Mouse (Mus musculus) hindbrain, embryonic 15.5 days (tissue): Measurements from ENCODE around the gene Bri3. TPM values are rescaled to one million over a fixed set of nuclear protein-coding genes. Genes with fewer than 3 reads are reported as not detected.
A peak's percentile ranks its signal among the peaks of the same experiment; 100 is the strongest.

Experiments used
- ATAC-seq: fragments of 200-750 bp; cut with Nextera tagmentation; 2 replicates; pipeline ENCODE4 v1.8.0; 2017; ENCODE audit warnings: low read depth, moderate number of reproducible peaks, moderate TSS enrichment; ENCODE audit not compliant: low FRiP score
- H3K27ac ChIP-seq: fragments of 300-500 bp; sonication (generic); replicated peaks from 2 replicates; pipeline ENCODE4 v1.5.1; 2015; ENCODE audit warnings: mild to moderate bottlenecking, inconsistent platforms
- H3K27me3 ChIP-seq: fragments of 300-500 bp; sonication (generic); 2 replicates; pipeline ENCODE4 v1.6.1; 2015; ENCODE audit warnings: control low read depth, inconsistent platforms
- H3K36me3 ChIP-seq: fragments of 300-500 bp; sonication (generic); 2 replicates; pipeline ENCODE4 v1.6.1; 2015; ENCODE audit warnings: control low read depth, inconsistent platforms
- H3K4me1 ChIP-seq: fragments of 300-500 bp; sonication (generic); replicated peaks from 2 replicates; pipeline ENCODE4 v1.6.1; 2015; ENCODE audit warnings: control low read depth, inconsistent platforms
- H3K4me2 ChIP-seq: fragments of 300-500 bp; sonication (generic); 2 replicates; pipeline ENCODE4 v1.6.1; 2015; ENCODE audit warnings: moderate library complexity, mild to moderate bottlenecking, inconsistent platforms
- H3K4me3 ChIP-seq: fragments of 300-500 bp; sonication (generic); 2 replicates; pipeline ENCODE4 v1.5.1; 2015; ENCODE audit warnings: mild to moderate bottlenecking, inconsistent platforms
- H3K9ac ChIP-seq: fragments of 300-500 bp; sonication (generic); 2 replicates; pipeline ENCODE4 v1.6.1; 2015; ENCODE audit warnings: inconsistent platforms
- H3K9me3 ChIP-seq: fragments of 300-500 bp; sonication (generic); 2 replicates; pipeline ENCODE4 v1.6.1; 2016; ENCODE audit warnings: control low read depth, inconsistent platforms
- WGBS: fragments of 180-500 bp; shearing (Covaris S2); methylation state at CpG from one replicate; pipeline ENCODE4 v1.1.7; 2015; 5-methylcytosine and 5-hydroxymethylcytosine counted together
- polyA plus RNA-seq: library from polyadenylated mRNA; unstranded; fragments of >200 nt; fragmentation: Nextera tagmentation; extraction: Ambion mirVana; gene quantifications from 2 replicates; pipeline ENCODE4 v1.2.1, GENCODE M21; 2015

Gene Bri3
- polyA plus RNA-seq, 1 experiment from 2014 or later: 105 TPM

DNA sequence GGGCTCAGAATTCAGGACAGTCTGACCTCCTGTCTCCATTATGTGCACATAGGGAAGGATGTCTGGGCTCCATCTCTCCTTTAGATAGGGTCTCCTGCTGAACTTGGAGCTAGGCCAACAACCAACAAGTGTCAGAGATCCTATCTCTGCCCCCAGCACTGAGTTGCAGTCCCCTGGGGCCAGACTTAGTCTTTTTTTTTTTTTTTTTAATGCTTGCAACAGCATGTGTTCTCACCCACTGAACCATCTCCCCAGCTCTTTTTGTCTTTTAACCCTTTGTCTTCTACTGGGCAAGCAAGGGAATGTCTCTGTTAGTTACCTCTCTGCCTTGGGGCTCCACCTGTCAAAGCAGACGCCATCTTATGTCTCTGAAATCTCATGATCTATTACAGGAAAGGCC, 5.3 kb upstream of the Bri3 start:
- Histone ChIP-seq H3K27ac (no peak overlapping the region), H3K9me3 (no peaks in the 10 kb centered on the region), H3K27me3 (no peaks in the 10 kb centered on the region), H3K36me3 (no peaks in the 10 kb centered on the region), H3K4me2 (no peak overlapping the region), H3K9ac (no peak overlapping the region), H3K4me1 (no peaks in the 10 kb centered on the region), H3K4me3 (no peak overlapping the region)
- WGBS: 81% methylated on average over 1 of the region's 1 CpGs
- no peak for ATAC-seq

DNA sequence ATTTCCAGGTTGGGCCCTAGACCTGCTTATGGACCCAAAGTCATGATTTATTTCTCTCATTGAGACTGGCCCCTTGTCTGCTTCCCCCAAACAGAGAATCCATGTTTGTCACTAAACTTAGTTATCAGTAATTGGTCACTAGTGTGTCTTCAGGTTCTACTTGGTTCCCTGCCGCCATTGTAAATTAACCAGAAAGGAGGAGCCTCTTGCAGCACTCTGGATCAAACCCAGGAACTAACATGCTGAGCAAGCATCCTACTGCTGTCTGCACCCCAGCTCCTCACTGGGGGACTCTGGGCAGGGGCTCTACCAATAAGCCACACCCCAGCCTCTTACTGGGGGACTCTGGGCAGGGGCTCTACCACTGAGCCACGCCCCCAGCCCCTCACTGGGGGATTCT, 1.4 kb downstream of the Bri3 start:
- H3K4me3 ChIP-seq: no peak overlapping the region
- WGBS: 85% methylated on average over 2 of the region's 2 CpGs
- no peaks in the 10 kb centered on the region for H3K9me3 ChIP-seq
- H3K27ac ChIP-seq: no peak overlapping the region
- no peaks in the 10 kb centered on the region for H3K4me1 ChIP-seq
- H3K36me3 ChIP-seq: no peaks in the 10 kb centered on the region
- ATAC-seq: no peak
- H3K27me3 ChIP-seq: no peaks in the 10 kb centered on the region
- H3K4me2 ChIP-seq: no peak overlapping the region
- no peak overlapping the region for H3K9ac ChIP-seq

DNA sequence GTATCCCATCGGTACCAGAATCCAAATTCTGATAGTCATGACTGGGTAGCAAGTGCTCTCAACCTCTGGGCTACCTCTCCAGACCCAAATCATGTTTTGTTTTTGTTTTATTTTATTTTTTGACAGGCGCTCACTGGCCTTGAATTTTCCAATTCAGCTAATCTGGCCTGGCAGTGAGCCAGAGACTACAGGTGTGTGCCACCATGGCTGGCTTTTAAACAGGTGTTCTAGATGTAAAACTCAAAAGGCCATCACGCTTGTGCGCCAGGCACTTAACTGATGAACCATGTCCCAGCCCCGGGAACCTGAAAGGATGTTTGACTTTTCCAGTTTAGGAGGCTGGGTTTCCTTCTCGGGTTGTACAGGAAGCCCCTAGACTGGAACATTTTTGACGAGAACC, 2.4 kb downstream of the Bri3 start:
- no peak overlapping the region for H3K9ac ChIP-seq
- no peaks in the 10 kb centered on the region for H3K27me3 ChIP-seq
- no peaks in the 10 kb centered on the region for H3K36me3 ChIP-seq
- 82% methylated on average over 7 of the region's 7 CpGs for WGBS
- H3K4me3 ChIP-seq: no peak overlapping the region
- H3K4me2 ChIP-seq: no peak overlapping the region
- no peaks in the 10 kb centered on the region for H3K4me1 ChIP-seq
- no peak for ATAC-seq
- no peak overlapping the region for H3K27ac ChIP-seq
- no peaks in the 10 kb centered on the region for H3K9me3 ChIP-seq

GRCm38 (mm10) chr5:144247307-144247706, 3.1 kb downstream of the Bri3 start:
- H3K4me3 ChIP-seq: no peak overlapping the region
- no peak overlapping the region for H3K4me2 ChIP-seq
- H3K4me1 ChIP-seq: no peaks in the 10 kb centered on the region
- no peaks in the 10 kb centered on the region for H3K27me3 ChIP-seq
- H3K36me3 ChIP-seq: no peaks in the 10 kb centered on the region
- H3K27ac ChIP-seq: no peak overlapping the region
- H3K9ac ChIP-seq: no peak overlapping the region
- H3K9me3 ChIP-seq: no peaks in the 10 kb centered on the region
- ATAC-seq: no peak
- 81% methylated on average over 10 of the region's 10 CpGs for WGBS

DNA sequence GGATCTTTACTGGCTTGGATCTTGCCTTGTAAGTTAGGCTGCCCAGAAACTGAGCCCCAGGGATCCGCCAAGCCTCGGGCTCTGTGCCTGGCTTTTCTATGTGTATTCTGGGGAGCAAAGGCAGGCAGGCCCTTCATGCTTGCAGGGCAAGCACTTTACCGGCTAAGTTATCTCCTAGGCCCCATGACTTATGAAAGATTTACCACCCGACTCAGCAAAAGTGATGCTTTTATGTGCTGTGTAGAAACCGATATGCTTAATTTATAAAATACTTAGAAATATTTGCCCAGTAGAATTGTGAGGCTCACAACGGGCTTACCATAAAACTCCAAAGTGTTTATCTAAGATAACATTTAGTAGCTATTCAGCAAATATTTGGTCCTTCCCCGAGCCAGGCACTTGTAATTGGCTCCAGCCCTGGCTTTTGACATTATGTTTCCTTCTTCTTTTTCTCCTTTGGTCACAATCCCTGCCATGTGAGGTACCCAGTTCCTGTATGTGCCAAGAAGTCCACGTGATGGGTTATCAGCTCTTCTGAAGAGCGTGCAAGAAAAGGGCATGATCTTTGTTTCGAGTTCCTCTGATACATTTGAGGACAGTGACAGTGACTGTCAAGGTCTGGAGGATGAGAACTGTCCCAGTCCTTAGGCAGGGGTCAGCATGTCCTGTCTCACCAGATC, 3.8 kb downstream of the Bri3 start:
- Histone ChIP-seq H3K4me1 (no peaks in the 10 kb centered on the region), H3K27me3 (no peaks in the 10 kb centered on the region), H3K27ac (no peak overlapping the region), H3K9ac (no peak overlapping the region), H3K4me2 (no peak overlapping the region), H3K4me3 (no peak overlapping the region), H3K36me3 (no peaks in the 10 kb centered on the region), H3K9me3 (no peaks in the 10 kb centered on the region)
- WGBS: 86% methylated on average over 10 of the region's 10 CpGs
- no peak for ATAC-seq

DNA sequence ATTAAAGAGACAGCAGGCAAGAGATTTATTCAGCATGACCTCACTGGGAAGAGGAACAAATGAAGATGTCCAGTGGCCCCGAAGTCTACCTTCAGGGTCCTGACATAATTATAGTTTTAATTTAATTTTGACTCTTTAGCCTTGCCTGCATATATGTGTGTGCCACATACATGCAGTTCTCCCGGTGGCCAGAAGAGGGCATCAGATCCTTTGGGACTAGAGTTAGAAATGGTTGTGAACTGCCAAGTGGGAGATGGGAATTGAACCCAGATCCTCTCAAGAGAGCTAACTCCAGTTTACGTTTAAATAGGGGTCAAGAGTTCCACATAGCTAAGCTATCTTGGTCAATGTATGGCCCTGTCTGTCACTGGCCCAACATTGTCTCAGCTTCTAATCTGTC, 5.6 kb downstream of the Bri3 start:
- peaks cover 6% of the 10 kb centered on the region for H3K4me1 ChIP-seq
- WGBS: 77% methylated on average over 3 of the region's 3 CpGs
- H3K9ac ChIP-seq: no peak overlapping the region
- no peak overlapping the region for H3K4me3 ChIP-seq
- H3K4me2 ChIP-seq: no peak overlapping the region
- H3K27me3 ChIP-seq: no peaks in the 10 kb centered on the region
- no peaks in the 10 kb centered on the region for H3K9me3 ChIP-seq
- no peak overlapping the region for H3K27ac ChIP-seq
- no peaks in the 10 kb centered on the region for H3K36me3 ChIP-seq
- ATAC-seq: no peak

- H3K27ac ChIP-seq: no peak overlapping the region
- H3K4me1 ChIP-seq: peaks cover 16% of the 10 kb centered on the region
- no peak overlapping the region for H3K4me2 ChIP-seq
- no peaks in the 10 kb centered on the region for H3K9me3 ChIP-seq
- no peaks in the 10 kb centered on the region for H3K27me3 ChIP-seq
- H3K9ac ChIP-seq: no peak overlapping the region
- ATAC-seq: no peak
- H3K4me3 ChIP-seq: no peak overlapping the region
- H3K36me3 ChIP-seq: no peaks in the 10 kb centered on the region
- WGBS: 91% methylated on average over 13 of the region's 13 CpGs
These were observed 7.8 kb downstream of the Bri3 start for GRCm38 (mm10) chr5:144251876-144252577.

GRCm38 (mm10) chr5:144253212-144253611, 9.0 kb downstream of the Bri3 start:
- Histone ChIP-seq H3K36me3 (no peaks in the 10 kb centered on the region), H3K9me3 (no peaks in the 10 kb centered on the region), H3K27ac (no peak overlapping the region), H3K4me1 (peaks cover 28% of the 10 kb centered on the region), H3K4me2 (no peak overlapping the region), H3K4me3 (no peak overlapping the region), H3K9ac (no peak overlapping the region), H3K27me3 (no peaks in the 10 kb centered on the region)
- no peak for ATAC-seq
- WGBS: 77% methylated on average over 4 of the region's 4 CpGs

- ATAC-seq: peak; percentile 1; the same call in 1 of the 2 replicates
- 0 out of 2 replicates have a peak overlapping the region, but pooled peaks have one; percentile 87 for H3K9ac ChIP-seq
These were observed 10.0 kb downstream of the Bri3 start for GRCm38 (mm10) chr5:144254122-144254810.

GRCm38 (mm10) chr5:144254811-144255631, 10.8 kb downstream of the Bri3 start:
- H3K27ac ChIP-seq: peak overlapping the region; percentile 84
- H3K9me3 ChIP-seq: no peaks in the 10 kb centered on the region
- H3K4me1 ChIP-seq: peaks cover 41% of the 10 kb centered on the region
- WGBS: under 1% methylated on average over 59 of the region's 84 CpGs
- ATAC-seq: peak; percentile 74
- H3K27me3 ChIP-seq: no peaks in the 10 kb centered on the region
- peak overlapping the region; percentile 87 for H3K9ac ChIP-seq
- H3K36me3 ChIP-seq: no peaks in the 10 kb centered on the region
- H3K4me3 ChIP-seq: peak overlapping the region; percentile 83
- H3K4me2 ChIP-seq: peak overlapping the region; percentile 75

More at GRCm38 (mm10) chr5:144254122-144254810, 10.0 kb downstream of the Bri3 start:
- Histone ChIP-seq H3K27ac (peak overlapping the region; percentile 84; the same call in 1 of the 2 replicates), H3K9me3 (no peaks in the 10 kb centered on the region), H3K27me3 (no peaks in the 10 kb centered on the region), H3K4me3 (peak overlapping the region; percentile 83), H3K4me1 (peaks cover 38% of the 10 kb centered on the region), H3K4me2 (peak overlapping the region; percentile 75), H3K36me3 (no peaks in the 10 kb centered on the region)
- 59% methylated on average over 16 of the region's 16 CpGs for WGBS

GRCm38 (mm10) chr5:144255632-144256540, 11.6 kb downstream of the Bri3 start:
- Histone ChIP-seq H3K4me1 (peaks cover 41% of the 10 kb centered on the region), H3K4me2 (peak overlapping the region; percentile 75), H3K9ac (peak overlapping the region; percentile 87), H3K4me3 (peak overlapping the region; percentile 83), H3K27ac (peak overlapping the region; percentile 84), H3K9me3 (no peaks in the 10 kb centered on the region), H3K36me3 (no peaks in the 10 kb centered on the region), H3K27me3 (no peaks in the 10 kb centered on the region)
- peak; percentile 37 for ATAC-seq
- under 1% methylated on average over 30 of the region's 40 CpGs for whole genome bisulfite sequencing
